Mouse (Mus musculus): ENCODE measurements at regions not wholly inside any gene's neighbourhood (a gene's known extent, or its start where the extent isn't known, plus 50 kb on each side); places are given as distances from the start of the nearest gene placed in this dataset.

DNA sequence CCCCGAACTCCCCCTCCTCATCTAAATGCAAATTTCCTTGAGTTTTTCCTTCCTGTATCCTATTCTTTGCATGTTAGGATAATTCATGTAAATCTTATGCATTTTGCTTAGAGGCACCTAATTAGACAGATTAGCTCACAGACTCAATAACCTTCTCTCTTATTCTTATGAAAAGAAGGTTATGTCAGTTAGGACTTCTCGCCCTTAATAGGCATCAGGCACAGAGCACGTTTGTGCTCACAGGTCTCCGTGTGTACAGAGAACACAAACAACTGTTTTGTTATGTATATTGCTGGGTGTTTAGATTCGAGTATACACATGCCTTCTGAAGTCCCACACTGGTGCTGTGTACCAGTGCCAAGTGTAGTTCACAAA lies 2504.4 kb upstream of the 5930422O12Rik start:
- TF ChIP-seq CTCF (conservative IDR thresholded peaks at IDR 0.05; ENCODE audit: low read length) (no peak), POU5F1 (IDR thresholded peaks at IDR 0.05; ENCODE audit: borderline replicate concordance, low read length) (no peak)

All from E14TG2a.4 (cell line).